Mouse (Mus musculus) liver, postnatal 0 days (tissue): ENCODE measurements around the gene Tsc2. TPM values are rescaled to one million over a fixed set of nuclear protein-coding genes. Genes with fewer than 3 reads are reported as not detected.

Experiments used
- ATAC-seq: fragments of 200-750 bp; cut with Nextera tagmentation; 2 replicates; pipeline ENCODE4 v1.8.0; 2017; ENCODE audit warnings: mild to moderate bottlenecking, moderate library complexity
- DNase-seq: peaks from one replicate; pipeline ENCODE4 v3.0.0-alpha.2; 2016
- H3K27ac ChIP-seq: fragments of 300-500 bp; sonication (generic); 2 replicates; pipeline ENCODE4 v1.5.1; 2014; ENCODE audit warnings: antibody characterized with exemption, moderate library complexity, mild to moderate bottlenecking, low read depth
- H3K27me3 ChIP-seq: fragments of 300-500 bp; sonication (generic); 2 replicates; pipeline ENCODE4 v1.6.1; 2014; ENCODE audit warnings: low read length, control low read depth, mixed read lengths; ENCODE audit not compliant: insufficient read depth
- H3K36me3 ChIP-seq: fragments of 300-500 bp; sonication (generic); replicated peaks from 2 replicates; pipeline ENCODE4 v1.6.1; 2014; ENCODE audit warnings: mild to moderate bottlenecking, control low read depth, low read length, moderate library complexity, mixed read lengths; ENCODE audit not compliant: insufficient read depth
- H3K4me1 ChIP-seq: fragments of 300-500 bp; sonication (generic); 2 replicates; pipeline ENCODE4 v1.6.1; 2014; ENCODE audit warnings: antibody characterized with exemption, mild to moderate bottlenecking, control low read depth; ENCODE audit not compliant: insufficient read depth
- H3K4me2 ChIP-seq: fragments of 300-500 bp; sonication (generic); 2 replicates; pipeline ENCODE4 v1.6.1; 2014; ENCODE audit warnings: low read depth, mild to moderate bottlenecking, low read length, moderate library complexity, mixed read lengths
- H3K4me3 ChIP-seq: fragments of 300-500 bp; sonication (generic); 2 replicates; pipeline ENCODE4 v1.5.1; 2014; ENCODE audit warnings: low read depth, low read length
- H3K9ac ChIP-seq: fragments of 300-500 bp; sonication (generic); replicated peaks from 2 replicates; pipeline ENCODE4 v1.6.1; 2014; ENCODE audit warnings: mild to moderate bottlenecking, moderate library complexity
- H3K9me3 ChIP-seq: fragments of 300-500 bp; sonication (generic); 2 replicates; pipeline ENCODE4 v1.6.1; 2016; ENCODE audit warnings: mild to moderate bottlenecking, control low read depth, low read length, mixed read lengths
- CTCF ChIP-seq: sonication (generic); IDR thresholded peaks from 2 replicates; pipeline ENCODE4 v1.5.1; 2016; ENCODE audit warnings: antibody characterized with exemption, low read depth
- EP300 ChIP-seq: IDR thresholded peaks from 2 replicates; pipeline ENCODE4 v1.6.1; 2016; ENCODE audit warnings: antibody characterized with exemption, low read depth, mild to moderate bottlenecking
- WGBS: fragments of 180-500 bp; shearing (Covaris S2); extraction: QIAGEN DNeasy Blood & Tissue Kit; methylation state at CpG from one replicate; pipeline ENCODE4 v1.1.7; 2014; ENCODE audit not compliant: insufficient replicate concordance; 5-methylcytosine and 5-hydroxymethylcytosine counted together
- microRNA-seq: library from miRNA; unstranded; fragments of <30 nt; microRNA quantifications from one replicate; pipeline ENCODE4, GENCODE M21; 2016
- polyA plus RNA-seq: library from polyadenylated mRNA; unstranded; fragments of >200 nt; fragmentation: Nextera tagmentation; extraction: Ambion mirVana; gene quantifications from 2 replicates; pipeline ENCODE4 v1.2.1, GENCODE M21; 2015

The Tsc2 gene
- polyA plus RNA-seq, 1 experiment from 2014 or later = 11.3 TPM

DNA sequence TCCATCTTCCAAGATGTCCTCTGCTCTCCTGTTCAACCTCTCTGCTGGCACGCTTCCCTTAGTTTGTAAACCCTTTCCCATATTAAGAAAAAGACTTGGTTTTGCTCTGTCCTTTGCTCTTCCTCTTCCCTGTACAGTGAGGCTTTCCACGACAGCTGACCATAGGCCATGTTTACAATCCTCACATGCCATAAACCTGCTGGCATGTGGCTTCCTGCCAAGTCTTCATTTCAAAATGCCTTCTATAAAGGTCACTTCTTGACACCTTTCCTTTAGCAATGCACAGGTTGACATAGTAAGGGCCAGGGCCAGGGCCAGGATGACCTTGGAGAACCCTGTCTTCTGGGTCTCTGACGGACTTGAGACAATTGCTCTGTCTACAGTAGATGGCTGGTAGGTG lies 86.2 kb downstream of the Tsc2 start:
- peaks cover 15% of the 10 kb centered on the region for H3K4me1 ChIP-seq
- no peaks in the 10 kb centered on the region for H3K27me3 ChIP-seq
- DNase-seq = no peak
- H3K27ac ChIP-seq = no peak overlapping the region
- TF ChIP-seq CTCF (no peak), EP300 (no peak)
- H3K4me3 ChIP-seq = no peak overlapping the region
- H3K36me3 ChIP-seq = no peaks in the 10 kb centered on the region
- H3K9ac ChIP-seq = no peak overlapping the region
- no peaks in the 10 kb centered on the region for H3K9me3 ChIP-seq
- 73% methylated on average over 3 of the region's 3 CpGs for WGBS
- ATAC-seq = no peak
- no peak overlapping the region for H3K4me2 ChIP-seq

Small RNAs within 50 kb of the gene (microRNA-seq; reads per million reads assigned to microRNA genes)
- gene Gm24589 = not detected

Other genes with a start within 250 kb of the Tsc2 start
- 67.4 and 69.9 TPM in 2 replicates for gene Rnps1, start 218.1 kb downstream of the Tsc2 start, polyA plus RNA-seq
- gene Eci1, start 206.0 kb downstream of the Tsc2 start, polyA plus RNA-seq = 162 and 193 TPM in 2 replicates
- 0.22 and 0.35 TPM in 2 replicates for gene Dnase1l2, start 189.5 kb downstream of the Tsc2 start, polyA plus RNA-seq
- 4.5 and 6.4 TPM in 2 replicates for gene E4f1, start 162.3 kb downstream of the Tsc2 start, polyA plus RNA-seq
- gene Pgp, start 162.2 kb downstream of the Tsc2 start, polyA plus RNA-seq = 35.6 and 40.9 TPM in 2 replicates
- not detected in 2 replicates for gene Bricd5, start 158.7 kb downstream of the Tsc2 start, polyA plus RNA-seq
- 6.2 and 8.1 TPM in 2 replicates for gene Mlst8, start 153.6 kb downstream of the Tsc2 start, polyA plus RNA-seq
- gene Caskin1, start 144.0 kb downstream of the Tsc2 start, polyA plus RNA-seq = not detected in 2 replicates
- 14.1 and 17.2 TPM in 2 replicates for gene Traf7, start 104.7 kb downstream of the Tsc2 start, polyA plus RNA-seq
- 0.45 and 0.81 TPM in 2 replicates for gene Rab26, start 98.4 kb downstream of the Tsc2 start, polyA plus RNA-seq
- gene Pkd1, start 82.8 kb downstream of the Tsc2 start, polyA plus RNA-seq = 2.7 and 2.8 TPM in 2 replicates
- gene Nthl1, start 50 bp upstream of the Tsc2 start, polyA plus RNA-seq = 3.6 and 4.3 TPM in 2 replicates
- gene Slc9a3r2, start 17.7 kb upstream of the Tsc2 start, polyA plus RNA-seq = 12.5 and 13.3 TPM in 2 replicates
- not detected in 2 replicates for gene Npw, start 25.8 kb upstream of the Tsc2 start, polyA plus RNA-seq
- 7.2 and 7.6 TPM in 2 replicates for gene Zfp598, start 37.1 kb upstream of the Tsc2 start, polyA plus RNA-seq
- 0.11 TPM in 2 replicates for gene Syngr3, start 57.3 kb upstream of the Tsc2 start, polyA plus RNA-seq
- gene Gfer, start 63.5 kb upstream of the Tsc2 start, polyA plus RNA-seq = 46.5 and 50.7 TPM in 2 replicates
- gene Noxo1, start 63.6 kb upstream of the Tsc2 start, polyA plus RNA-seq = 0.51 and 0.58 TPM in 2 replicates
- 18.1 and 21.5 TPM in 2 replicates for gene Tbl3, start 75.0 kb upstream of the Tsc2 start, polyA plus RNA-seq
- not detected in 2 replicates for gene Rnf151, start 85.4 kb upstream of the Tsc2 start, polyA plus RNA-seq
- 819 and 856 TPM in 2 replicates for gene Rps2, start 85.5 kb upstream of the Tsc2 start, polyA plus RNA-seq
- gene Ndufb10, start 91.8 kb upstream of the Tsc2 start, polyA plus RNA-seq = 355 TPM in 2 replicates
- gene Rpl3l, start 95.2 kb upstream of the Tsc2 start, polyA plus RNA-seq = 0.14 and 1.4 TPM in 2 replicates
- gene Msrb1, start 104.0 kb upstream of the Tsc2 start, polyA plus RNA-seq = 116 and 119 TPM in 2 replicates
- gene Hs3st6, start 120.4 kb upstream of the Tsc2 start, polyA plus RNA-seq = 0.20 and 0.64 TPM in 2 replicates
- gene Meiob, start 171.7 kb upstream of the Tsc2 start, polyA plus RNA-seq = 0.97 and 1.2 TPM in 2 replicates
- 233 and 241 TPM in 2 replicates for gene Hagh, start 207.5 kb upstream of the Tsc2 start, polyA plus RNA-seq
- 84.9 and 90.0 TPM in 2 replicates for gene Fahd1, start 217.7 kb upstream of the Tsc2 start, polyA plus RNA-seq
- gene Igfals, start 233.4 kb upstream of the Tsc2 start, polyA plus RNA-seq = 28.0 and 32.4 TPM in 2 replicates